Mouse (Mus musculus): ENCODE data around the gene Thrb. TPM values are rescaled to one million over a fixed set of nuclear protein-coding genes. Genes with fewer than 3 reads are reported as not detected.

The Thrb gene
- polyA plus RNA-seq, 1 experiment: 0.65 TPM

GRCm38 (mm10) chr14:17728889-17729288, 68.8 kb downstream of the Thrb start:
- Histone ChIP-seq H3K4me3 (ENCODE audit: extremely low read depth, insufficient read depth, insufficient read length) (no peak overlapping the region), H3K4me1 (ENCODE audit: control insufficient read depth, insufficient read depth, insufficient read length) (no peaks in the 10 kb centered on the region), H3K36me3 (ENCODE audit: control insufficient read depth, insufficient read depth, low read length) (no peaks in the 10 kb centered on the region), H3K27me3 (ENCODE audit: control insufficient read depth, insufficient read depth, low read length) (no peaks in the 10 kb centered on the region), H3K27ac (ENCODE audit: insufficient read depth, low read length) (no peak overlapping the region)
- DNase-seq (ENCODE audit: low read depth in 1 of 2, low spot score in 2 of 2): no peak
- TF ChIP-seq POLR2A (IDR thresholded peaks at IDR 0.05; ENCODE audit: low read depth, low read length): no peak
- no peak for TF ChIP-seq CTCF (IDR thresholded peaks at IDR 0.05; ENCODE audit: extremely low read depth, insufficient read depth, insufficient read length, insufficient replicate concordance)
- 73% methylated on average over 2 of the region's 2 CpGs for WGBS

GRCm38 (mm10) chr14:17731020-17731419, 71.0 kb downstream of the Thrb start:
- Histone ChIP-seq H3K36me3 (ENCODE audit: control insufficient read depth, insufficient read depth, low read length) (no peaks in the 10 kb centered on the region), H3K4me1 (ENCODE audit: control insufficient read depth, insufficient read depth, insufficient read length) (no peaks in the 10 kb centered on the region), H3K27ac (ENCODE audit: insufficient read depth, low read length) (no peak overlapping the region), H3K4me3 (ENCODE audit: extremely low read depth, insufficient read depth, insufficient read length) (no peak overlapping the region), H3K27me3 (ENCODE audit: control insufficient read depth, insufficient read depth, low read length) (no peaks in the 10 kb centered on the region)
- WGBS: 65% methylated on average over 2 of the region's 2 CpGs
- no peak for TF ChIP-seq POLR2A (IDR thresholded peaks at IDR 0.05; ENCODE audit: low read depth, low read length)
- no peak for DNase-seq (ENCODE audit: low read depth in 1 of 2, low spot score in 2 of 2)

- DNase-seq (ENCODE audit: low read depth in 1 of 2, low spot score in 2 of 2): no peak
- no peaks in the 10 kb centered on the region for H3K27me3 ChIP-seq (ENCODE audit: control insufficient read depth, insufficient read depth, low read length)
- no peak overlapping the region for H3K27ac ChIP-seq (ENCODE audit: insufficient read depth, low read length)
- TF ChIP-seq CTCF (IDR thresholded peaks at IDR 0.05; ENCODE audit: extremely low read depth, insufficient read depth, insufficient read length, insufficient replicate concordance): no peak
- no peak for TF ChIP-seq POLR2A (IDR thresholded peaks at IDR 0.05; ENCODE audit: low read depth, low read length)
- H3K36me3 ChIP-seq (ENCODE audit: control insufficient read depth, insufficient read depth, low read length): no peaks in the 10 kb centered on the region
- no peak overlapping the region for H3K4me3 ChIP-seq (ENCODE audit: extremely low read depth, insufficient read depth, insufficient read length)
- no peaks in the 10 kb centered on the region for H3K4me1 ChIP-seq (ENCODE audit: control insufficient read depth, insufficient read depth, insufficient read length)
- whole genome bisulfite sequencing: 87% methylated on average over 2 of the region's 2 CpGs
Observed at GRCm38 (mm10) chr14:17733077-17733778, 73.2 kb downstream of the Thrb start.

GRCm38 (mm10) chr14:17733779-17734137, 73.7 kb downstream of the Thrb start:
- Histone ChIP-seq H3K36me3 (ENCODE audit: control insufficient read depth, insufficient read depth, low read length) (no peaks in the 10 kb centered on the region), H3K27ac (ENCODE audit: insufficient read depth, low read length) (no peak overlapping the region)
- 80% methylated on average over 2 of the region's 2 CpGs for WGBS

GRCm38 (mm10) chr14:17735440-17735839, 75.4 kb downstream of the Thrb start:
- Histone ChIP-seq H3K27me3 (ENCODE audit: control insufficient read depth, insufficient read depth, low read length) (no peaks in the 10 kb centered on the region), H3K36me3 (ENCODE audit: control insufficient read depth, insufficient read depth, low read length) (no peaks in the 10 kb centered on the region), H3K4me1 (ENCODE audit: control insufficient read depth, insufficient read depth, insufficient read length) (no peaks in the 10 kb centered on the region), H3K27ac (ENCODE audit: insufficient read depth, low read length) (no peak overlapping the region), H3K4me3 (ENCODE audit: extremely low read depth, insufficient read depth, insufficient read length) (no peak overlapping the region)
- DNase-seq (ENCODE audit: low read depth in 1 of 2, low spot score in 2 of 2): no peak
- TF ChIP-seq POLR2A (IDR thresholded peaks at IDR 0.05; ENCODE audit: low read depth, low read length) (no peak), CTCF (IDR thresholded peaks at IDR 0.05; ENCODE audit: extremely low read depth, insufficient read depth, insufficient read length, insufficient replicate concordance) (no peak)
- WGBS: 81% methylated on average over 6 of the region's 6 CpGs

More at GRCm38 (mm10) chr14:17733779-17734137, 73.7 kb downstream of the Thrb start:
- TF ChIP-seq CTCF (IDR thresholded peaks at IDR 0.05; ENCODE audit: extremely low read depth, insufficient read depth, insufficient read length, insufficient replicate concordance) (no peak), POLR2A (IDR thresholded peaks at IDR 0.05; ENCODE audit: low read depth, low read length) (no peak)
- H3K27me3 ChIP-seq (ENCODE audit: control insufficient read depth, insufficient read depth, low read length): no peaks in the 10 kb centered on the region
- H3K4me1 ChIP-seq (ENCODE audit: control insufficient read depth, insufficient read depth, insufficient read length): no peaks in the 10 kb centered on the region
- no peak overlapping the region for H3K4me3 ChIP-seq (ENCODE audit: extremely low read depth, insufficient read depth, insufficient read length)
- no peak for DNase-seq (ENCODE audit: low read depth in 1 of 2, low spot score in 2 of 2)

GRCm38 (mm10) chr14:17740903-17741302, 80.8 kb downstream of the Thrb start:
- no peak for DNase-seq (ENCODE audit: low read depth in 1 of 2, low spot score in 2 of 2)
- Histone ChIP-seq H3K27me3 (ENCODE audit: control insufficient read depth, insufficient read depth, low read length) (no peaks in the 10 kb centered on the region), H3K27ac (ENCODE audit: insufficient read depth, low read length) (no peak overlapping the region), H3K4me1 (ENCODE audit: control insufficient read depth, insufficient read depth, insufficient read length) (no peaks in the 10 kb centered on the region), H3K36me3 (ENCODE audit: control insufficient read depth, insufficient read depth, low read length) (no peaks in the 10 kb centered on the region), H3K4me3 (ENCODE audit: extremely low read depth, insufficient read depth, insufficient read length) (no peak overlapping the region)
- 65% methylated on average over 3 of the region's 3 CpGs for WGBS
- TF ChIP-seq POLR2A (IDR thresholded peaks at IDR 0.05; ENCODE audit: low read depth, low read length) (no peak), CTCF (IDR thresholded peaks at IDR 0.05; ENCODE audit: extremely low read depth, insufficient read depth, insufficient read length, insufficient replicate concordance) (no peak)

- WGBS: 78% methylated on average over 2 of the region's 2 CpGs
- Histone ChIP-seq H3K27me3 (ENCODE audit: control insufficient read depth, insufficient read depth, low read length) (no peaks in the 10 kb centered on the region), H3K4me1 (ENCODE audit: control insufficient read depth, insufficient read depth, insufficient read length) (no peaks in the 10 kb centered on the region), H3K36me3 (ENCODE audit: control insufficient read depth, insufficient read depth, low read length) (no peaks in the 10 kb centered on the region), H3K4me3 (ENCODE audit: extremely low read depth, insufficient read depth, insufficient read length) (no peak overlapping the region), H3K27ac (ENCODE audit: insufficient read depth, low read length) (no peak overlapping the region)
- TF ChIP-seq POLR2A (IDR thresholded peaks at IDR 0.05; ENCODE audit: low read depth, low read length): no peak
- DNase-seq (ENCODE audit: low read depth in 1 of 2, low spot score in 2 of 2): no peak
Observed at GRCm38 (mm10) chr14:17742264-17742663, 82.2 kb downstream of the Thrb start.
